Mouse (Mus musculus) embryonic fibroblast, embryonic 13.5 days (primary cell): ENCODE results near the gene Cnpy4.

ENCODE experiments used
- CTCF ChIP-seq: IDR thresholded peaks from 2 replicates; pipeline ENCODE4 v1.5.1; 2011; ENCODE audit warnings: mild to moderate bottlenecking, control low read depth, low read length, moderate library complexity, borderline replicate concordance; ENCODE audit not compliant: insufficient read depth
- POLR2A ChIP-seq: IDR thresholded peaks from 2 replicates; pipeline ENCODE4 v1.6.1; 2011; ENCODE audit warnings: low read depth, mild to moderate bottlenecking, control low read depth, low read length, moderate library complexity

GRCm38 (mm10) chr5:138195463-138195862, 8.2 kb downstream of the Cnpy4 start:
- TF ChIP-seq CTCF (no peak), POLR2A (no peak)
